Mouse (Mus musculus): ENCODE results near the gene Nol10.

The Nol10 gene

GRCm38 (mm10) chr12:17348048-17349036 lies at the start of gene Nol10:
TSS of gene Nol10 (plus strand) at chr12:17348458.
- peak; percentile 99 for ATAC-seq (ENCODE audit: low TSS enrichment)

DNA sequence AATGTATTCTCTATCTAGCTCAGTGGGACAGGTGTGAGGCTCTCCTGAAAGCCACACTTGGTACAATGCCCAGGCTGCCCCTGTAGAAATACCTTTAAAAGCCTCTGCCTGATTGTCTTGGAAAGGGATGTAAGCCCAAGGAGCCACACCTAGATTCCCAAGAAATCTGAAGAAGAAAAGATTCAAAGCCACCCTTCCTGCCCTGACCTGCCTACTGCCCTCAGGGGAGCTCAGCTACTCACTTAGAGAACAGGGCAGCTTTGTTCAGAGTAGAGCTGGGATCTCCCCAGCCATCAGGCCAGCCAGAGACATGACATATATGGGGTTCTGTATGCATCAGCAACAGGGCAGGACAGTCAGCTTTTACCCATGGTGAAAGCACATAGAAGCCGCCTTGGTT lies 48.4 kb upstream of the Nol10 start:
- no peak for ATAC-seq (ENCODE audit: low TSS enrichment)

- no peak for ATAC-seq (ENCODE audit: low TSS enrichment)
Measured at GRCm38 (mm10) chr12:17305445-17305844, 42.8 kb upstream of the Nol10 start.

- no peak for ATAC-seq (ENCODE audit: low TSS enrichment)
Measured at GRCm38 (mm10) chr12:17308246-17308645, 40.0 kb upstream of the Nol10 start.

DNA sequence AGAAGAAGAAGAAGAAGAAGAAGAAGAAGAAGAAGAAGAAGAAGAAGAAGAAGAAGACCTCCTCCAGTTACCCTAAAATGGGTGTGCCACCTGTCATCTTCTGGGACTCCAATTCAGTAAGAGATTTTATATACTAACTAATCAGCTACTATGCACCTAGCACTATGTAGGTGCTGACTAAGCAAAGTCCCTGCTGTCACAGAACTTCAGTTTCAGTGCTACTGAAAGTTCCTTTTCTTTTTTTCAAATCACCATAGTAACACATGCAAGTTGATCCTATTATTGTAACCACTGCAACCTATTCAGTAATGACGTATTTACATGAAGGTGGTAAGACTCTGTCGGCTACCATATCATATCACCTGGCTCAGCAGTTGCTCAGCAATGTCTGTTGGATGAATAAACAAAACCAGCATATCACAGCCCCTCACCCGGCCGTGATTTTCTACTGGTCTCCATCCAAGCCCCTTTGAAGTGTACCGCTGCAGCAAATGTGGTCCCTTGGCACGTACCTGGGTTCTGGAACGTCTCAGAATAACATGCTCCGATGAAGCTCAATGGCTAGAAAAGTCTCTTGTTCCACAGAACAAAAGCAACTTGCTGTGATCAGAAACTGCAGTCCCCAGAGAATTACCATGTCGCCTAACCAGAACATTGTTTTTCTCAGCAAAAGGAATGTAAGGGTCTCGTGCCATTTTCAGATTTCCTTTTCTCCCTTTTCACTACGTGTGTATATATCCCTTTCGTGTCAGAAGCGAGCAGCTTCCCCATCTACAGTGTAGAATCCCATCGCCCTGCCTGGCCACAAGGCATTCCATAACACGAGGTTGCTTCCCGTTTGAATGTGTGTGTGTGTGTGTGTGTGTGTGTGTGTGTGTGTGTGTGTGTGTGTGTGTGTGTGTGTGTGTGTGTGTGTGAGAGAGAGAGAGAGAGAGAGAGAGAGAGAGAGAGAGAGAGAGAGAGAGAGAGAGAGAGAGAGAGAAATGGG lies 37.1 kb upstream of the Nol10 start:
- ATAC-seq (ENCODE audit: low TSS enrichment): no peak

- ATAC-seq (ENCODE audit: low TSS enrichment): no peak
Measured at GRCm38 (mm10) chr12:17316096-17316495, 32.2 kb upstream of the Nol10 start.

DNA sequence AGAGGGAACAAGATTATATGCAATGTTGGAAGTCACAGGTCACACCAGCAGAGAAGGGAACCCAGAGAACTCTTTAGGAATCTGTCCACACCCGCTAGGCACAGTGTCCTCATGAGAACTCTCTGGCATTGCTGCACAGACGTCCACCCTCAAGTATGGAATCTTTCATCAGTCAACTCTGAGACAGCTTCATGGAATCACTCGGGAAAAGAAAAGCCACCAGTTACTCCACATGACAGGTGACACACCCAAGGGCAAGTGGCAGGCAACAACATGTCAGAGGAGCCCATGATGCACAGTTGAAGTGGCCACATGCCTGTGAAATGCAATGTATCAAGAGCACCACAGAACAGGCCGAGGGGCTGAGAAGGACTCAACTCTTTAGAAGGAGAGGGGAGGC lies 30.3 kb upstream of the Nol10 start:
- no peak for ATAC-seq (ENCODE audit: low TSS enrichment)

DNA sequence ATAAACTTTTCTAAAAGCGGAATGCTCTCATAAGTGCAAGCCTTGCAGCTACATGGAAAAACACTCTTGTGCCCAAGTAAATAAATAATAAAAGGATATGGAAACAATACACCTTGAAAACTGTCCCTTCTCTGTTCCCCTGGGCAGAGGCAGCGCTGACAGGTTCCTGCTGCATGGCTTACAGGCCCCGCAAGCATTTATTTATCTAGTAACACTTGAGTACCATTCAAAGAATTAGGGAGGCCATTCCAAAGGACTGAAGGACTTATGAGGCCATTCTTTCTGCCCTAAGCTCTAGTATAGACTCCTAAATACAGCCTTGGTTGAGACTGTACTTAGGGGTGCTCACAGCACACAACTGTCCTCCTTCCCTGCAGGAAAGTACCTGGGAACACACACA lies 29.8 kb upstream of the Nol10 start:
- ATAC-seq (ENCODE audit: low TSS enrichment): no peak

GRCm38 (mm10) chr12:17324549-17325470 lies 23.4 kb upstream of the Nol10 start:
- ATAC-seq (ENCODE audit: low TSS enrichment): peak; percentile 64

GRCm38 (mm10) chr12:17329259-17329658 lies 19.0 kb upstream of the Nol10 start, which contains the start of gene Atp6v1c2:
TSS of gene Atp6v1c2 (minus strand) at chr12:17329359.
- no peak for ATAC-seq (ENCODE audit: low TSS enrichment)

GRCm38 (mm10) chr12:17333459-17333858 lies 14.8 kb upstream of the Nol10 start:
- no peak for ATAC-seq (ENCODE audit: low TSS enrichment)

- ATAC-seq (ENCODE audit: low TSS enrichment): no peak
Measured at GRCm38 (mm10) chr12:17338338-17338737, 9.9 kb upstream of the Nol10 start.

DNA sequence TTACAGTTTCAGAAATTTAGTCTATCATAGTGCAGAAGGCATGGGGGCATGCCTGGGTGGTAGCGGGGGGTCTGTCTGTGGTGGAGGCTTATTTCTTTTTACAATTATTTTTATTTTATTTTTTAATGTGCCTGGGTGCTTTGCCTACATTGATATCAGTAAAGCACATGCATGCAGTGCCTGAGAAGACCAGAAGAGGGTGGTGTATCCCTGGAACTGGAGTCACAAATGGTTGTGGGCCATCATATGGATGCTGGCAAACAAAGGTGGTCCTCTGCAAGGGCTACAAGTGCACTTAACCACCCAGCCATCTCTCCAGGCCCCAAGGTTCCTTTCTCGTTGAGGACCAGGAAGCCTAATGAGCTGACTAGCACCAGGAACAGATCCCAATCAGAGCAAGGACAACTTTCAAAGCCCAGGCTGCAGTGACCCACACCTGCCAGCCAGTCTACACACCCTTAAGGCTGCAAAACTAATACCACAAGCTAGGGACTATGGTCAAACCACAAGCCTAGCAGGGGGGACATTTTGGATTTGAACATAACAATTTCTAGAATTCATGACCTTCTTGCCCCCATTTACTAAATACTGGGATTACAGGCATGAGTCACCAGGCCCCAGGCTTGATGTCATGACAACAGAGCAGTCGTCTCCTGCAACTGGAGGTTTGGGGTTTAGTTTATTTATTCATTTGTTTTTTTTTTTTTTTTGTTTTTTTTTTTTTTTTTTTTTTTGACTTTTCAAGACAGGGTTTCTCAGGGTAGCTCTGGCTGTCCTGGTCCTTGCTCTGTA lies 8.9 kb upstream of the Nol10 start:
- no peak for ATAC-seq (ENCODE audit: low TSS enrichment)

- peak; percentile 54; the same call in 1 of the 2 replicates for ATAC-seq (ENCODE audit: low TSS enrichment)
Measured at GRCm38 (mm10) chr12:17347327-17348047, 771 bp upstream of the Nol10 start.

DNA sequence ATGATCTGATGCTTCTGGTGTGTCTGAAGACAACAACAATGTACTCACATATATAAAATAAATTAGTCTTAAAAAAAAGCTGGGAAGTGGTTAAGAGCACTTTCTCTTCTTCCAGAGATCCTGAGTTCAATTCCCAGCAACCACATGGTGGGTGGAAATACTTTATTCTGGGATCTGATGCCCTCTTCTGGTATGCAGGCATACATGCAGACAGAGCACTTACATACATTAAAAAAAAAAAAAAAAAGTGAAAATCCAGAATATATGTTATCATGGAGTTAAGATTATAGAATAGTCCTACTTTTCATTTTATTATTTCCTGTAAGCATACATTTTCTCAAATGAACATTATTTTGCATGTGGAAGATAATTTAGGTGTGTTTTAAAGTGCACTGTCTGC lies 1.8 kb downstream of the Nol10 start:
- no peak for ATAC-seq (ENCODE audit: low TSS enrichment)

- no peak for ATAC-seq (ENCODE audit: low TSS enrichment)
Measured at GRCm38 (mm10) chr12:17356853-17357252, 8.6 kb downstream of the Nol10 start.

GRCm38 (mm10) chr12:17357795-17358194 lies 9.5 kb downstream of the Nol10 start:
- ATAC-seq (ENCODE audit: low TSS enrichment): no peak

GRCm38 (mm10) chr12:17358981-17359380 lies 10.7 kb downstream of the Nol10 start:
- 0 out of 2 replicates have a peak, but pooled peaks have one; percentile 52 for ATAC-seq (ENCODE audit: low TSS enrichment)

GRCm38 (mm10) chr12:17360104-17360503 lies 11.8 kb downstream of the Nol10 start:
- ATAC-seq (ENCODE audit: low TSS enrichment): no peak
